Mouse (Mus musculus) liver, adult 2 months (tissue): Measurements from ENCODE around the gene Cenpk.

Source experiments
- CTCF ChIP-seq: fragments of 200-500 bp; IDR thresholded peaks from 2 replicates; pipeline ENCODE4 v1.5.1; 2011; ENCODE audit warnings: low read depth, low read length, control low read depth
- POLR2A ChIP-seq: fragments of 200-500 bp; IDR thresholded peaks from 2 replicates; pipeline ENCODE4 v1.6.1; 2011; ENCODE audit warnings: low read length, control low read depth; ENCODE audit not compliant: insufficient read depth; ENCODE audit errors: extremely low read depth

DNA sequence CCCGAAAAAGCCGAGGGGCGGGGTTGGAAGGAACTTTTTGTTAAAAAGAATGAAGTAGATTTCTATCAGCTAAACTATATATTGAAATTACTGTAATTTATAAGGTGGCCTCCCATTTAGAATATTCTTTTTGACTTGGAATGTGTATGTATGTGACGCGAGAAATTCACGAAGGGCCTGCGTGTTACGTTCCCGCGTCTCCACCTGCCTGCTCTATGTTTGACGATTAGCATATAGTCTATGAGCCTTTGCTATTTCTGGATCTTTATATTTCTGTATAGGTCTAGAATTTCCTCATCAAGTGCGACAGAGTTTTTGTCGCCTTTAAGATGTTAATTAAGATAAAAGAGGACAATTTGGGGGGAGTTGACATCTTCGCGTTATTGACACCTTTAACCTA lies 770 bp downstream of the Cenpk start:
- TF ChIP-seq POLR2A (no peak), CTCF (no peak)
